Mouse (Mus musculus) cerebellum, adult 2 months (tissue): ENCODE measurements around the gene Ccdc27.

ENCODE experiments used
- CTCF ChIP-seq: fragments of 200-500 bp; IDR thresholded peaks from 2 replicates; pipeline ENCODE4 v1.5.1; 2011; ENCODE audit warnings: low read depth, mild to moderate bottlenecking, control low read depth, low read length, moderate library complexity, borderline replicate concordance; ENCODE audit not compliant: insufficient read depth
- POLR2A ChIP-seq: fragments of 200-500 bp; IDR thresholded peaks from 2 replicates; pipeline ENCODE4 v1.6.1; 2011; ENCODE audit warnings: low read length, control low read depth, borderline replicate concordance; ENCODE audit not compliant: insufficient read depth

DNA sequence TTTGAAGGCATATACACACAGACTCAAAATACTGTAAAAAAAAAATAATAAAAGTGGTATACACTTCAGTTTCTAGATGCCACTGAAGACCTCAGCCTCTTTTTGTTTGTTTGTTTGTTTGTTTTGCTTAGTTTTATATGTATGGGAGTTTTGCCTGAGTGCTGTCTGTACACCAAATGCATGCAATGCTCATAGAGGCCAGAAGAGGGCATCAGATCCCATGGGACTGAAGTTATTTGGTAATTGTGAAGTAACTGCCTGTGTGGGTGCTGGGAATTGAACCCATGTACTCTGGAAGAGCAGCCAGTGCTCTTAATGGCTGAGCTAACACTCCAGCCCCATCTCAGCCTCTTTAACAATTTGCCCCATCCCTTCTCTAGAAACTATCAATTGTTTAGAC, 13.8 kb downstream of the Ccdc27 start:
- TF ChIP-seq POLR2A (no peak), CTCF (0 out of 2 replicates have a peak, but pooled peaks have one; percentile 7)
